Comparison of ENCODE assay signal across 11 mouse cellular contexts in the genomic region with DNA sequence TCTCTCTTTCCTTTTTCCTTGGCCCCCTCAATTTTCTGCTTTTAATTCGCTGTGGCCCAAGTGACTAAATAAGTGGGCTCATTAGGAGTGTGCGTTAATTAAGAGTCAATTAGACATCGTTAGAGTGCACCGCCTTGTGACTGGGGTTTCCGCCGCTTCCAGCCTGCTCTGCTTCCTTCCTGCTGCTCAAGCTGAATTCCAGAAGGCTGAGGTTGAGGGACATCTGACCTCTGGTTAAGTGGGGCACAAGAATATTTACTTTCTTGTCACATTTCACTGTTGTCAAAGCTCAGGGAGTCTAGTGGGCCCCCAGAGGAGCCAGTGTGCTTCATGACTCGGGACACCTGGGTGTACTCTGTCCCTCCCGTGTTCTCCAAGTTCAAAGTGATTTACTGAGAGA.
DNase-seq lines count a peak whose midpoint lies in the region; ATAC-seq lines count a peak whose summit lies in the region.
"Had no signal": no experiment of that assay in that cellular context is flagged by ENCODE, and none has a peak within 500 bp of the region (broad histone marks: within the 10 kb centered on the region; RNA-seq: fewer than 3 reads in every experiment).

No protein-coding gene starts in this region.

- H3K4me2 ChIP-seq in heart, embryonic 12.5 days: no peak overlapping the region
- no peak overlapping the region for H3K4me2 ChIP-seq in intestine, embryonic 16.5 days (ENCODE audit: low read depth, low read length)
- H3K4me2 ChIP-seq in limb, embryonic 11.5 days (ENCODE audit: low read depth, severe bottlenecking): no peak overlapping the region
- H3K4me2 ChIP-seq: hindbrain, embryonic 15.5 days had no signal

- peak; percentile 42 for DNase-seq in heart, adult 8-10 months (ENCODE audit: low spot score)
- peak; percentile 76 for DNase-seq in embryo, embryonic 10 days (ENCODE audit: low spot score)
- peak; percentile 60 for DNase-seq in limb, embryonic 11.5 days (ENCODE audit: low spot score)
- no peak for DNase-seq in urinary bladder, postnatal 25 days (ENCODE audit: low spot score)
- DNase-seq in gastrocnemius, postnatal 25 days: no peak
- DNase-seq: cerebellum, postnatal 36 days; left cerebral cortex, postnatal 4 days had no signal

- no peak overlapping the region for H3K27ac ChIP-seq in heart, embryonic 12.5 days (ENCODE audit: poor library complexity, severe bottlenecking)
- peak overlapping the region; percentile 78; the same call in 1 of the 2 replicates for H3K27ac ChIP-seq in intestine, embryonic 16.5 days (ENCODE audit: low read length)
- H3K27ac ChIP-seq in limb, embryonic 11.5 days (replicated peaks; ENCODE audit: low read depth, low read length): peak overlapping the region; percentile 11; the same call in 1 of the 2 replicates
- H3K27ac ChIP-seq: hindbrain, embryonic 15.5 days had no signal

- no peaks in the 10 kb centered on the region for H3K36me3 ChIP-seq in heart, embryonic 12.5 days
- no peaks in the 10 kb centered on the region for H3K36me3 ChIP-seq in intestine, embryonic 16.5 days (ENCODE audit: control insufficient read depth, insufficient read depth, low read length)
- H3K36me3 ChIP-seq in limb, embryonic 11.5 days (ENCODE audit: control insufficient read depth, insufficient read depth, low read length): no peaks in the 10 kb centered on the region
- H3K36me3 ChIP-seq: hindbrain, embryonic 15.5 days had no signal

- 28% methylated on average over 8 of the region's 8 CpGs for WGBS in heart, embryonic 12.5 days
- WGBS in intestine, embryonic 16.5 days: 36% methylated on average over 8 of the region's 8 CpGs
- 3% methylated on average over 8 of the region's 8 CpGs for WGBS in limb, embryonic 11.5 days

- peaks cover 37% of the 10 kb centered on the region for H3K4me1 ChIP-seq in heart, embryonic 12.5 days (replicated peaks)
- peaks cover 25% of the 10 kb centered on the region for H3K4me1 ChIP-seq in intestine, embryonic 16.5 days (ENCODE audit: control insufficient read depth, insufficient read depth, low read length)
- H3K4me1 ChIP-seq in limb, embryonic 11.5 days (ENCODE audit: control insufficient read depth, insufficient read depth, low read length): peaks cover 50% of the 10 kb centered on the region
- H3K4me1 ChIP-seq: hindbrain, embryonic 15.5 days had no signal

- H3K27me3 ChIP-seq in heart, embryonic 12.5 days (replicated peaks): no peaks in the 10 kb centered on the region
- no peaks in the 10 kb centered on the region for H3K27me3 ChIP-seq in intestine, embryonic 16.5 days (replicated peaks; ENCODE audit: control insufficient read depth, insufficient read depth, low read length)
- no peaks in the 10 kb centered on the region for H3K27me3 ChIP-seq in limb, embryonic 11.5 days (ENCODE audit: control insufficient read depth, insufficient read depth, low read length)
- H3K27me3 ChIP-seq: hindbrain, embryonic 15.5 days had no signal

- H3K9ac ChIP-seq in heart, embryonic 12.5 days: no peak overlapping the region
- no peak overlapping the region for H3K9ac ChIP-seq in intestine, embryonic 16.5 days (ENCODE audit: low read depth, low read length)
- no peak overlapping the region for H3K9ac ChIP-seq in limb, embryonic 11.5 days (ENCODE audit: low read length)
- H3K9ac ChIP-seq: hindbrain, embryonic 15.5 days had no signal

- no peak overlapping the region for H3K4me3 ChIP-seq in heart, embryonic 12.5 days
- no peak overlapping the region for H3K4me3 ChIP-seq in intestine, embryonic 16.5 days (ENCODE audit: low read length)
- H3K4me3 ChIP-seq in limb, embryonic 11.5 days (ENCODE audit: low read depth, low read length): no peak overlapping the region
- H3K4me3 ChIP-seq: hindbrain, embryonic 15.5 days had no signal

- no peaks in the 10 kb centered on the region for H3K9me3 ChIP-seq in heart, embryonic 12.5 days (replicated peaks)
- no peaks in the 10 kb centered on the region for H3K9me3 ChIP-seq in intestine, embryonic 16.5 days (ENCODE audit: control insufficient read depth, low read length)
- H3K9me3 ChIP-seq in limb, embryonic 11.5 days (ENCODE audit: control insufficient read depth, low read length): no peaks in the 10 kb centered on the region
- H3K9me3 ChIP-seq: hindbrain, embryonic 15.5 days had no signal

- no peak for ATAC-seq in heart, embryonic 12.5 days (ENCODE audit: insufficient number of reproducible peaks, low FRiP score)
- ATAC-seq in intestine, embryonic 16.5 days: no peak; the same call in 1 of the 2 replicates
- no peak for ATAC-seq in limb, embryonic 11.5 days (ENCODE audit: insufficient number of reproducible peaks, low FRiP score, low TSS enrichment, low read depth)
- ATAC-seq in erythroblast, adult 5-6 weeks (replicated peaks; ENCODE audit: low FRiP score, poor library complexity, severe bottlenecking): no peak

Comparison
In these comparisons a context has a peak if more than half of its experiments do, and no peak if none do; other contexts are left out.
1. DNase-seq: peak in heart, adult 8-10 months (single experiment), embryo, embryonic 10 days (single experiment) and limb, embryonic 11.5 days (single experiment); none in urinary bladder, postnatal 25 days (single experiment) and gastrocnemius, postnatal 25 days (single experiment).